Mouse (Mus musculus) ES-E14 (cell line): Measurements from ENCODE around the gene Trappc10. TPM values are rescaled to one million over a fixed set of nuclear protein-coding genes. Genes with fewer than 3 reads are reported as not detected.

ENCODE experiments used
- DNase-seq: peaks from one replicate; pipeline ENCODE4 v3.0.0-alpha.2; 2013; ENCODE audit warnings: low read depth, low spot score
- H3K27ac ChIP-seq: 2 replicates; pipeline ENCODE4 v1.5.1; 2012; ENCODE audit warnings: low read depth, mild to moderate bottlenecking, low read length, moderate library complexity, mixed read lengths; ENCODE audit not compliant: poor library complexity, insufficient read depth, severe bottlenecking
- H3K36me3 ChIP-seq: 2 replicates; pipeline ENCODE4 v1.6.1; 2012; ENCODE audit warnings: mild to moderate bottlenecking, low read length, moderate library complexity, mixed read lengths; ENCODE audit not compliant: control insufficient read depth, poor library complexity, insufficient read depth, severe bottlenecking
- H3K4me1 ChIP-seq, 2 experiments: fragments of 150-350 bp in 1 of 2; sonication (generic) in 1 of 2; 2 replicates each; pipeline ENCODE4 v1.6.1; 2012; ENCODE audit warnings: low read length in 2 of 2, mild to moderate bottlenecking in 1 of 2, mixed read lengths in 1 of 2; ENCODE audit not compliant: control insufficient read depth in 2 of 2, insufficient read depth in 2 of 2, poor library complexity in 1 of 2
- H3K4me3 ChIP-seq, 2 experiments: fragments of 150-350 bp in 1 of 2; sonication (generic) in 1 of 2; 2 replicates each; pipeline ENCODE4 v1.5.1; 2012; ENCODE audit warnings: low read length in 2 of 2, low read depth in 1 of 2, mild to moderate bottlenecking in 1 of 2, mixed read lengths in 1 of 2; ENCODE audit not compliant: insufficient read depth in 1 of 2, poor library complexity in 1 of 2, severe bottlenecking in 1 of 2
- H3K9ac ChIP-seq: 2 replicates; pipeline ENCODE4 v1.6.1; 2012; ENCODE audit warnings: low read depth, mild to moderate bottlenecking, low read length, mixed read lengths; ENCODE audit not compliant: poor library complexity, insufficient read depth, severe bottlenecking
- H3K9me3 ChIP-seq: fragments of 150-350 bp; sonication (generic); 2 replicates; pipeline ENCODE4 v1.6.1; 2012; ENCODE audit warnings: low read depth, mild to moderate bottlenecking, low read length; ENCODE audit not compliant: control insufficient read depth, insufficient read depth
- CHD2 ChIP-seq: IDR thresholded peaks from 2 replicates; pipeline ENCODE4 v1.6.1; 2014; ENCODE audit warnings: mild to moderate bottlenecking, low read depth, low read length, inconsistent platforms
- HCFC1 ChIP-seq: IDR thresholded peaks from 2 replicates; pipeline ENCODE4 v1.6.1; 2012; ENCODE audit warnings: low read length, inconsistent platforms, borderline replicate concordance; ENCODE audit not compliant: insufficient read depth
- MAFK ChIP-seq: IDR thresholded peaks from 2 replicates; pipeline ENCODE4 v1.6.1; 2014; ENCODE audit warnings: mild to moderate bottlenecking, low read depth, low read length, inconsistent platforms; ENCODE audit not compliant: insufficient read depth
- ZC3H11A ChIP-seq: IDR thresholded peaks from 2 replicates; pipeline ENCODE4 v1.6.1; 2012; ENCODE audit warnings: low read depth, mild to moderate bottlenecking, inconsistent platforms, low read length, borderline replicate concordance
- ZNF384 ChIP-seq: IDR thresholded peaks from 2 replicates; pipeline ENCODE4 v1.6.1; 2012; ENCODE audit warnings: low read depth, low read length, inconsistent platforms
- in situ Hi-C, 2 experiments: fragments of 600-800 bp; cut with MboI; formaldehyde crosslinking; loops; one replicate each; pipeline ENCODE4 v1.15.1; 2025; ENCODE audit warnings: low sequenced_read_pairs in 2 of 2, inconsistent platforms in 1 of 2; ENCODE audit not compliant: unreplicated experiment in 2 of 2
- total RNA-seq: library from RNA; depleted of rRNA; stranded (reverse); fragments of 300-350 nt; gene quantifications from 2 replicates; pipeline ENCODE4 v1.2.3, GENCODE M21; 2012

Trappc10 gene
- total RNA-seq, 1 experiment, result 26.1 TPM

DNA sequence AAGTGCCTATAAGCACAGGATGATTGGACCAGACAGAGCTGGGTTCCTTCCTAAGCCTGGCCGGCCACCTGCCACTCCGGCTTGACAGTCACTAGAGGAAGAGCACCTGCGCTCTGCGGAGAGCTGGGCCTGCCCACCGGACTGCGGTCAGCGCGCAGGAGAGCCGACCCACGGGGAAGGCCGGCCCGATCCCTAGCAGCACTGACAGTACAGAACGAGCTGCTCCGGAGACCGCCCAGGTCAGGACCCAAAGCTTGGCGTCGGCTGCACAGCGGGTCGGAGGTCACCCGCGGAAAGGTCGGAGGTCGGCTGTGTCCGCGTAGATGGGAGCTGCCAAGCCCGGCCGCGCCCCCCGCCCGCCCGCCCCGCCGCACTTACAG lies 393 bp downstream of the Trappc10 start:
- H3K36me3 ChIP-seq, result no peaks in the 10 kb centered on the region
- H3K4me1 ChIP-seq, result peaks cover 0 to 6% of the 10 kb centered on the region in 2 experiments; a peak in 1 of 4 replicates
- H3K4me3 ChIP-seq, result peak overlapping the region; percentile 81 to 90
- H3K9me3 ChIP-seq, result no peaks in the 10 kb centered on the region
- in situ Hi-C loops, result no loop called here
- no peak for DNase-seq
- peak overlapping the region; percentile 82 for H3K9ac ChIP-seq
- TF ChIP-seq CHD2 (no peak), ZNF384 (no peak), HCFC1 (no peak), ZC3H11A (no peak), MAFK (no peak)
- no peak overlapping the region for H3K27ac ChIP-seq

DNA sequence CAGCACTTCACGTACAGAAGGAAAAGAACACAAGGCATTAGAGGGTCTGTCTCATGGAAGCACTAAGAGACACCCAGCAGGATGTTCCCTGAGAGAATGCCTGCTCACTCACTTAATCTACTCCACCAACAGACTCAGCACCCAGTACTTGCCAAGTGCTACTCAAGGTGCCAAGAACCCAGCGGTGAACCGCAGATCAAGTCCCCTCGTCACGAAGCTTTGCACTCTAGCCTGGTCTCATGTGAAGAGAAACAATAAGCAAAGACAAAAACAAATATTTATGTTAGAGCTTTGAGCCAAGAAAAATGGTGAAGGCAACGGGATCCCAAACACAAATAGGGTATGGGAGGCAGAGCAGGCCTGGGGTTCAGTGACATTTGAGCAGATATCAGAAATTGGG lies 5.5 kb downstream of the Trappc10 start:
- in situ Hi-C loops, result no loop called here
- DNase-seq, result no peak
- H3K4me1 ChIP-seq, result 0 out of 4 replicates have a peak, but pooled peaks cover 0 to 3% of the 10 kb centered on the region in 2 experiments

DNA sequence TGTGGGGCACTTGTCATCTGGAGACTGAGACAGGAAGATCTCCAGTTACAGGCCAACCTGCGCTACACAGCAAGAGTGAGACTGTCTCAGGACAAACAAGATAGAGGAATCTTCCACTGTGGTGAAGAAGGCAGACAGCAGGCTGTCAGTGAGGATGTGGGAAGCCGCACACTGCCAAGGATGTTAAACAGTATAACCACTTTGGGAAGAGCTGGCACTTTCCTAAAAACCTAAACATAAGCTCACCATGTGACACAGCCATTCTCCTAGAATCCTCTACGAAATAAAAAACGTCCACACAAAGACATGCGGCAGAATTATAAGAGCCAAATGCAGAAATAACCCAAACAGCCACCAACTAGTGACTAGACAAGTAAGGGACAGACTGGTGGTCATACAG lies 6.1 kb downstream of the Trappc10 start:
- Histone ChIP-seq H3K4me1 (0 out of 4 replicates have a peak, but pooled peaks cover 0 to 3% of the 10 kb centered on the region in 2 experiments), H3K9ac (no peak overlapping the region), H3K9me3 (no peaks in the 10 kb centered on the region), H3K27ac (no peak overlapping the region), H3K36me3 (peaks cover 3% of the 10 kb centered on the region; the same call in 1 of the 2 replicates), H3K4me3 (no peak overlapping the region)
- in situ Hi-C loops, result no loop called here
- no peak for DNase-seq
- no peak for TF ChIP-seq HCFC1

More for the DNA sequence above, 5.5 kb downstream of the Trappc10 start:
- Histone ChIP-seq H3K9me3 (no peaks in the 10 kb centered on the region), H3K36me3 (peaks cover 3% of the 10 kb centered on the region; the same call in 1 of the 2 replicates), H3K9ac (no peak overlapping the region), H3K27ac (no peak overlapping the region), H3K4me3 (no peak overlapping the region)
- no peak for TF ChIP-seq MAFK
- TF ChIP-seq HCFC1, result no peak
- no peak for TF ChIP-seq ZNF384
- no peak for TF ChIP-seq CHD2
- no peak for TF ChIP-seq ZC3H11A

DNA sequence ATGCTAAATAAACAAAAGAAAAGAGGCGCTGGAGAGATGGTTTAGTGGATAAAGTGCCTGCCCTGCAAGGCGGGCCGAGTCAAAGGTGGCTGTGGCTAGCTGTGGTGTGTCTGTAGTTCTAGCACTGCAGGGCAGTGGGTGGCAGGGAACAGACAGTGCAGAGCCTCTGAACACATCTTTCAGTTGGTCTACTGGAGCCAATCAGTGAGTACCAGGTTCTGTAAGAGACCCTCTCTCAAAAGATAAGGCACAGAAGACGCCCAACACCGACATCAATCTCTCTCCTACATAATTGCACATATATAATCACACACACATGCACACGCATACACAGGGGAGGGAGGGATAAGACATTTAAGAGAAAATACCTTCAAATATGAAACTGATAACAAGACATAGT lies 6.6 kb downstream of the Trappc10 start:
- no peak overlapping the region for H3K9ac ChIP-seq
- no peak for TF ChIP-seq CHD2
- no peak for TF ChIP-seq HCFC1
- no peak for TF ChIP-seq ZC3H11A
- TF ChIP-seq MAFK, result no peak
- TF ChIP-seq ZNF384, result no peak
- no peak for DNase-seq
- H3K9me3 ChIP-seq, result no peaks in the 10 kb centered on the region
- in situ Hi-C loops, result no loop called here
- H3K4me3 ChIP-seq, result no peak overlapping the region
- H3K36me3 ChIP-seq, result peaks cover 3% of the 10 kb centered on the region; the same call in 1 of the 2 replicates
- no peaks in the 10 kb centered on the region for H3K4me1 ChIP-seq
- H3K27ac ChIP-seq, result no peak overlapping the region
